Mouse (Mus musculus): ENCODE measurements around the gene Dio1.

DNA sequence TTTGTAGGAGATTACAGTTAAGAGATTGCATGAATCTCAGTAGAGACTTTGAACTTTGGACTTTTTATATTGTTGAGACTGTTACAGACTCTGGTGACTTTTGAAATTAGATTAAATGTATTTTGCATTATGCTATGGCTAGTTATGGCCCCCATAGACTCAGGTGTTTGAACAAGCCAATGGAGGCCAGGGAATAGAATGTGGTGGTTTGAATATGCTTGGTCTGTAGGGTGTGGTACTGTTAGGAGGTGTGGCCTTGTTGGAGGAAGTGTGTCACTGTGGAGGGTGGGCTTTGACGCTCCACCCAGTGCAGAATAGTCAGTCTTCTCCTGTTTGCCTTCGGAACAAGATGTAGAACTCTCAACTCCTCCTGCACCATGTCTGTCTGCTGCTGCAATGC, 16.1 kb upstream of the Dio1 start:
- TF ChIP-seq MAFK (IDR thresholded peaks at IDR 0.05; ENCODE audit: insufficient read depth, low read depth, low read length) (no peak), HCFC1 (IDR thresholded peaks at IDR 0.05; ENCODE audit: borderline replicate concordance, insufficient read depth, low read length) (no peak), ZNF384 (IDR thresholded peaks at IDR 0.05; ENCODE audit: low read depth, low read length) (no peak), ZC3H11A (IDR thresholded peaks at IDR 0.05; ENCODE audit: borderline replicate concordance, low read depth, low read length) (no peak), CHD2 (IDR thresholded peaks at IDR 0.05; ENCODE audit: low read depth, low read length) (no peak)
